Mouse (Mus musculus): ENCODE data around the gene Iqch. TPM values are rescaled to one million over a fixed set of nuclear protein-coding genes. Genes with fewer than 3 reads are reported as not detected.

Gene Iqch
- polyA plus RNA-seq, 1 experiment from 2014 or later, result 0.04 TPM

GRCm38 (mm10) chr9:63633334-63633733 lies 31.0 kb upstream of the Iqch start:
- Histone ChIP-seq H3K4me1 (replicated peaks) (no peaks in the 10 kb centered on the region), H3K27ac (no peak overlapping the region), H3K9ac (no peak overlapping the region), H3K4me3 (no peak overlapping the region), H3K36me3 (peaks cover 8% of the 10 kb centered on the region; the same call in 1 of the 2 replicates), H3K27me3 (no peaks in the 10 kb centered on the region), H3K9me3 (replicated peaks) (no peaks in the 10 kb centered on the region), H3K4me2 (no peak overlapping the region)
- ATAC-seq (replicated peaks; ENCODE audit: insufficient number of reproducible peaks, insufficient read depth, low FRiP score, low read depth), result no peak
- WGBS, result 81% methylated on average over 7 of the region's 7 CpGs

- Histone ChIP-seq H3K9ac (no peak overlapping the region), H3K36me3 (peaks cover 8% of the 10 kb centered on the region; the same call in 1 of the 2 replicates), H3K4me1 (replicated peaks) (no peaks in the 10 kb centered on the region), H3K4me3 (no peak overlapping the region), H3K4me2 (no peak overlapping the region), H3K27me3 (no peaks in the 10 kb centered on the region), H3K27ac (no peak overlapping the region), H3K9me3 (replicated peaks) (no peaks in the 10 kb centered on the region)
- WGBS, result 88% methylated on average over 11 of the region's 11 CpGs
- ATAC-seq (replicated peaks; ENCODE audit: insufficient number of reproducible peaks, insufficient read depth, low FRiP score, low read depth), result no peak
These were observed 30.6 kb upstream of the Iqch start for GRCm38 (mm10) chr9:63632924-63633323.

GRCm38 (mm10) chr9:63632045-63632444 lies 29.8 kb upstream of the Iqch start:
- Histone ChIP-seq H3K9ac (no peak overlapping the region), H3K27ac (no peak overlapping the region), H3K4me2 (no peak overlapping the region), H3K27me3 (no peaks in the 10 kb centered on the region), H3K36me3 (peaks cover 9% of the 10 kb centered on the region; the same call in 1 of the 2 replicates), H3K9me3 (replicated peaks) (no peaks in the 10 kb centered on the region), H3K4me3 (no peak overlapping the region), H3K4me1 (replicated peaks) (no peaks in the 10 kb centered on the region)
- 93% methylated on average over 4 of the region's 4 CpGs for WGBS
- no peak for ATAC-seq (replicated peaks; ENCODE audit: insufficient number of reproducible peaks, insufficient read depth, low FRiP score, low read depth)

DNA sequence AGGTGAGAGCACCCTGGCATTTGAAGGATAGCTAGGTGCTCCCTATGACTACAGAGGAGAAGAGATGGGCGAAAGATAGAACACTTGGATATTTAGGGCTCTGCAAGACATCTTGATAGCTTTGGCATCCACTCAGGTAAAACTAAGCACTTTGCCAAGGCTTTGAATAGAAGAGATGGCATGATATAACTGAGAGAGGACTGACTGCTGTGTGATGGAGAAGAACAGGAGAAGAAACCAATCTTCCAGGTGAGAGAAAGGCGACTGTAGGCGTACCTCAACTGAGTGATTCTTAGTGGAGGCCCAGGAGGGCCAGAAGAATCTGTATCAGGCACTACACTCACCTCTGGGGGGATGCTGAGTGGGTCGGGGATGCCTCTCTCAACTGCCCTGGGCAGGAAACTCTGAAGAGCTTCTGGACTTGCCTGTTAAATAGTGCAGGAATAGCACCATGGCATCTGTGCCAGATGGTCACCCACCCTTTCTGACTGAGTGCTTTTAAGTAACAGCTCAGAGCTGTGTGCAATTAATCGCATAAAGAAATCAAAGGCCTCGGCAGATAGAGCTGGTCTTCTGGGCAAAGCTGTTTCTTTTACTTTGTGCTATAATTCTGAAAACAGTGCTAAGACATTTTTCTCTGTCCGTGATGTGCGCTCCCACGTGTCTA lies 22.9 kb upstream of the Iqch start:
- H3K36me3 ChIP-seq, result peaks cover 16% of the 10 kb centered on the region; the same call in 1 of the 2 replicates

GRCm38 (mm10) chr9:63623895-63624569 lies 21.7 kb upstream of the Iqch start:
- H3K4me1 ChIP-seq (replicated peaks), result no peaks in the 10 kb centered on the region
- H3K4me2 ChIP-seq, result no peak overlapping the region
- 91% methylated on average over 15 of the region's 15 CpGs for WGBS
- ATAC-seq (replicated peaks; ENCODE audit: insufficient number of reproducible peaks, insufficient read depth, low FRiP score, low read depth), result no peak
- no peaks in the 10 kb centered on the region for H3K27me3 ChIP-seq
- no peaks in the 10 kb centered on the region for H3K9me3 ChIP-seq (replicated peaks)
- no peak overlapping the region for H3K4me3 ChIP-seq
- peaks cover 9% of the 10 kb centered on the region; the same call in 1 of the 2 replicates for H3K36me3 ChIP-seq
- H3K27ac ChIP-seq, result no peak overlapping the region
- H3K9ac ChIP-seq, result no peak overlapping the region

More for the DNA sequence above, 22.9 kb upstream of the Iqch start:
- H3K4me1 ChIP-seq (replicated peaks), result no peaks in the 10 kb centered on the region
- ATAC-seq (replicated peaks; ENCODE audit: insufficient number of reproducible peaks, insufficient read depth, low FRiP score, low read depth), result no peak
- no peak overlapping the region for H3K4me2 ChIP-seq
- H3K27ac ChIP-seq, result no peak overlapping the region
- H3K9ac ChIP-seq, result no peak overlapping the region
- H3K4me3 ChIP-seq, result no peak overlapping the region
- no peaks in the 10 kb centered on the region for H3K9me3 ChIP-seq (replicated peaks)
- 87% methylated on average over 9 of the region's 9 CpGs for WGBS
- H3K27me3 ChIP-seq, result no peaks in the 10 kb centered on the region

- H3K27ac ChIP-seq, result no peak overlapping the region
- H3K4me2 ChIP-seq, result no peak overlapping the region
- H3K4me3 ChIP-seq, result no peak overlapping the region
- H3K4me1 ChIP-seq (replicated peaks), result peaks cover 7% of the 10 kb centered on the region
- H3K27me3 ChIP-seq, result no peaks in the 10 kb centered on the region
- H3K36me3 ChIP-seq, result peaks cover 32% of the 10 kb centered on the region
- no peak for ATAC-seq (replicated peaks; ENCODE audit: insufficient number of reproducible peaks, insufficient read depth, low FRiP score, low read depth)
- 77% methylated on average over 2 of the region's 2 CpGs for WGBS
- H3K9ac ChIP-seq, result no peak overlapping the region
- H3K9me3 ChIP-seq (replicated peaks), result no peaks in the 10 kb centered on the region
These were observed 15.7 kb upstream of the Iqch start for GRCm38 (mm10) chr9:63617967-63618366.

DNA sequence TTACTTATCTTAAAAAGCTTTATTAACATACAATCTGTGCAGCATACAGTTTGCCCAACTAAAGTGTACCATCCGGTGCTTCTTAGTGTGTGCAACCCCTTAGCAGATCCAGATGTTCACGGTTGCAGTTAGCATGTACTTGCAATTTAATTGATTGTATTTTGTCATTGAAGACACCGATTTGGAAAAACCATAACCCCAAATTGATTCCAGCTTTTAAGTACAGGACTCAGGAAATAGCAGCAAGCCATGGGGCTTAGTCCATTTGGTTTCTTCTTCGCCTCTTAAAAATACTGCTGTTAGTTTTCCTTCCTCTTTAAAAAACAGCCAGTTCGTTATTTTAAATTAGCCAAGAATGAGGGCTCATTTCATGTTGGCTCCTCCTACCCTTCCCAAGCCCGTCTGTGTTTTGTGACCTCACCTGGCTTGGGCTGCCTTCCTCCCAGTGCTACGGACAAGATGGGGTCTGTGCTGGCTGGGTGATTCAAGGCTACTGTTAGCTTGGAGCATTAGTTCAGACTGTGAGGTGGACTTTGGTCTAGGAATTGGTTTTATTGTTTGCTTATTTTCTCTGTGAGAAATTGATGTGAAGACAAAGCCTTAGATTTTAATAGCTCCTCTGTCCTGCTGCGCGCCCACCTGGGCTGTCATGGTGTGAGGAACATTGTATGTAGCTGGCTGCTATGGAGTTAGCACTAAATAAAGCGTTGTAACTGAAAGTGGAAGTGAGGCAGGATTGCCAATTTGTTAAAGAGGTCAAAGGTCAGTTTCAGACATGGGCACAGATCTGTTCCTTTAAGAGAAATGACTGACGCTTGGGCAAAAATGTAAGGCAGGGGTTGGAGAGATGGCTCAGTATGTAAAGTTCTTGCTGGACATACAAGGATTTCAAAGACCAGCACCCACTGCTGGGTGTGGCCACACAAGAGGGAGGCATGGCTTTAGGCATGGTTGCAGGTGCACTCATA lies 12.0 kb upstream of the Iqch start:
- H3K4me3 ChIP-seq, result no peak overlapping the region
- no peak overlapping the region for H3K27ac ChIP-seq
- H3K36me3 ChIP-seq, result peaks cover 25% of the 10 kb centered on the region
- H3K9me3 ChIP-seq (replicated peaks), result no peaks in the 10 kb centered on the region
- H3K4me1 ChIP-seq (replicated peaks), result peaks cover 35% of the 10 kb centered on the region
- no peak overlapping the region for H3K4me2 ChIP-seq
- no peaks in the 10 kb centered on the region for H3K27me3 ChIP-seq
- no peak overlapping the region for H3K9ac ChIP-seq
- ATAC-seq (replicated peaks; ENCODE audit: insufficient number of reproducible peaks, insufficient read depth, low FRiP score, low read depth), result no peak
- WGBS, result 82% methylated on average over 11 of the region's 11 CpGs

DNA sequence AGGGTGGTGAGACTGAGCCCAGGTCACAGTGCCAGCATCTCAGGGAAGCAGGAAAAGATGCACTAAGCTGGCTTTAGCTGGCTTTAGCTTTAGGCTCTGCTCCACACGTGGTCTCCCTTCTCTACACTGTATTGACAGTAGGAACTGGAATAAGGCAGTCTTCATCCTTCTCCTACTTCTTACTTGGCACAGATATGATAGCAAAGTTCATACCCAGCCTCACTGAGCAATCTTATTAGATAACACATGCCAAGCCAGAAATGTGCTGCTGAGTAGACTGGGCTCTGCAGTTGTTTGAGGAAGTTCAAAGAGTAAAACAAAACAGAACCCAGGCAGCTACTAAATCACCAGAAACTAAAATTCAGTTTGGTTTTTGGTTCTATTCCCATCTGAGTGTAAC lies 11.3 kb upstream of the Iqch start:
- H3K4me2 ChIP-seq, result no peak overlapping the region; the same call in 1 of the 2 replicates
- no peak for ATAC-seq (replicated peaks; ENCODE audit: insufficient number of reproducible peaks, insufficient read depth, low FRiP score, low read depth)
- H3K27me3 ChIP-seq, result no peaks in the 10 kb centered on the region
- no peaks in the 10 kb centered on the region for H3K9me3 ChIP-seq (replicated peaks)
- peaks cover 37% of the 10 kb centered on the region for H3K4me1 ChIP-seq (replicated peaks)
- no peak overlapping the region for H3K4me3 ChIP-seq
- peaks cover 22% of the 10 kb centered on the region for H3K36me3 ChIP-seq
- H3K27ac ChIP-seq, result no peak overlapping the region
- 22% methylated on average over 1 of the region's 1 CpGs for WGBS
- H3K9ac ChIP-seq, result no peak overlapping the region

- H3K27ac ChIP-seq, result no peak overlapping the region
- peaks cover 37% of the 10 kb centered on the region for H3K4me1 ChIP-seq (replicated peaks)
- no peak overlapping the region for H3K9ac ChIP-seq
- no peak; the same call in 1 of the 2 replicates for ATAC-seq (replicated peaks; ENCODE audit: insufficient number of reproducible peaks, insufficient read depth, low FRiP score, low read depth)
- 59% methylated on average over 16 of the region's 16 CpGs for WGBS
- no peak overlapping the region; the same call in 1 of the 2 replicates for H3K4me2 ChIP-seq
- no peak overlapping the region for H3K4me3 ChIP-seq
- H3K27me3 ChIP-seq, result no peaks in the 10 kb centered on the region
- H3K9me3 ChIP-seq (replicated peaks), result no peaks in the 10 kb centered on the region
- H3K36me3 ChIP-seq, result peaks cover 14% of the 10 kb centered on the region
These were observed 10.5 kb upstream of the Iqch start for GRCm38 (mm10) chr9:63612565-63613515.

DNA sequence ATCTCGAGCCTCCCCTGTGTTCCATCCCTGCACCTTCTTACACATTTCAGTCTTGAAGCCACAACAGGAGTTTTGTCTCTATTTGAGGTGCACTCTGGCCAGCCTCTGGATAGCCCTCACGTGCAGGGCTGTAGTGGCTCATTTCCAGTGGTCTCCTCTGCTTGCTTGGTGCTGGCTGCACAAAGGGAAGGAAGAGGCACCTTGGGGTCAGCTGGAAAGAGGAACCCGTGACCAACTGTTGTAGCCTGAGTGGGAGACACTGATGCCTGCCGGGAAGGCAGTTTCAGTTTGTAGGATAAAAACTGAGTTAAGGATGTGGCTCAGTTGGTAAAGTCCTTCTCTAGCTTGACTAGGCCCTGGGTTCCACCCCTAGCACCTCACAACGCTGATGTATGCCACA lies 9.7 kb upstream of the Iqch start:
- Histone ChIP-seq H3K27ac (0 out of 2 replicates have a peak overlapping the region, but pooled peaks have one; percentile 60), H3K27me3 (no peaks in the 10 kb centered on the region), H3K9ac (no peak overlapping the region), H3K4me2 (no peak overlapping the region), H3K4me1 (replicated peaks) (peaks cover 37% of the 10 kb centered on the region), H3K9me3 (replicated peaks) (no peaks in the 10 kb centered on the region), H3K36me3 (peaks cover 6% of the 10 kb centered on the region), H3K4me3 (no peak overlapping the region)
- ATAC-seq (replicated peaks; ENCODE audit: insufficient number of reproducible peaks, insufficient read depth, low FRiP score, low read depth), result no peak
- WGBS, result 58% methylated on average over 5 of the region's 5 CpGs

Measured in heart, embryonic 15.5 days (tissue).